8 mouse cellular contexts compared by ENCODE assay signal in the genomic region with DNA sequence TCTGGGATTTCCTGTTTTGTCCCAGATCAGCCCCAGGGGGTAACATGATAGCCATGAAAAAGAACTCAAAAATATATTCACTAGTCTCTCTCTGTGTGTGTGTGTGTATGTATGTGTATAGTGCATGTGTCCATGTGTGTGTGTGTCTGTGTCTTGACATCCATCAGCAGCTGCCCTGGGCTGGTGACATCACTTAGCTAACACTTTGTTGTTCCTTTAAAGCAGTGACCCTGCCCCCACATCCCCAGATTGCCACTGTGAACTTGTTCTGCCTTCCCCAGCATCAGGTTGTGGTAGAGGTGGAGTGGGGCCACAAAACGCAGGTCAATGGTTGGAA. TPM values are rescaled to one million over a fixed set of nuclear protein-coding genes. Genes with fewer than 3 reads are reported as not detected.
DNase-seq lines count a peak whose midpoint lies in the region; ATAC-seq and TF ChIP-seq lines count a peak whose summit lies in the region.
"Had no signal": no experiment of that assay in that cellular context is flagged by ENCODE, and none has a peak within 500 bp of the region (broad histone marks: within the 10 kb centered on the region; RNA-seq: fewer than 3 reads in every experiment).

No protein-coding gene starts in this region.

- ATAC-seq in forebrain, embryonic 13.5 days = no peak
- ATAC-seq in hindbrain, postnatal 0 days = peak; percentile 19; the same call in 1 of the 2 replicates

- no peak overlapping the region for H3K4me3 ChIP-seq in layer of hippocampus, adult 2 months
- no peak overlapping the region for H3K4me3 ChIP-seq in forebrain, embryonic 13.5 days
- H3K4me3 ChIP-seq in hindbrain, postnatal 0 days (ENCODE audit: low read length) = no peak overlapping the region
- no peak overlapping the region for H3K4me3 ChIP-seq in myocyte

- 71% methylated on average over 1 of the region's 1 CpGs for WGBS in forebrain, embryonic 13.5 days
- WGBS in hindbrain, postnatal 0 days = 81% methylated on average over 1 of the region's 1 CpGs

- no peaks in the 10 kb centered on the region for H3K79me2 ChIP-seq in myocyte (ENCODE audit: control insufficient read depth, insufficient read depth)

- H3K9ac ChIP-seq in forebrain, embryonic 13.5 days = no peak overlapping the region
- no peak overlapping the region for H3K9ac ChIP-seq in hindbrain, postnatal 0 days (replicated peaks; ENCODE audit: low read length)
- H3K9ac ChIP-seq: liver, embryonic 14.5 days had no signal

- no peak for TF ChIP-seq CTCF in layer of hippocampus, adult 2 months (conservative IDR thresholded peaks at IDR 0.05)
- no peak for TF ChIP-seq CTCF in hindbrain, postnatal 0 days (IDR thresholded peaks at IDR 0.05; ENCODE audit: low read depth)

- TF ChIP-seq POLR2A in myocyte (IDR thresholded peaks at IDR 0.05; ENCODE audit: insufficient read length, low read depth) = no peak

- H3K4me1 ChIP-seq in forebrain, embryonic 13.5 days = peaks cover 20% of the 10 kb centered on the region
- peaks cover 18% of the 10 kb centered on the region for H3K4me1 ChIP-seq in hindbrain, postnatal 0 days (ENCODE audit: insufficient read depth, low read length)

- H3K27me3 ChIP-seq in forebrain, embryonic 13.5 days = peaks cover 49% of the 10 kb centered on the region
- H3K27me3 ChIP-seq in hindbrain, postnatal 0 days (ENCODE audit: insufficient read depth, low read length) = no peaks in the 10 kb centered on the region
- H3K27me3 ChIP-seq in myocyte (ENCODE audit: control insufficient read depth, insufficient read depth, insufficient read length) = peaks cover 6% of the 10 kb centered on the region

- no peaks in the 10 kb centered on the region for H3K36me3 ChIP-seq in forebrain, embryonic 13.5 days (ENCODE audit: poor library complexity, severe bottlenecking)
- H3K36me3 ChIP-seq in hindbrain, postnatal 0 days (ENCODE audit: insufficient read depth, low read length) = no peaks in the 10 kb centered on the region
- no peaks in the 10 kb centered on the region for H3K36me3 ChIP-seq in myocyte (ENCODE audit: control insufficient read depth, insufficient read depth)

- no peak for DNase-seq in layer of hippocampus, adult 2 months (ENCODE audit: low spot score in 2 of 2)
- no peak for DNase-seq in layer of hippocampus, postnatal 14 days (ENCODE audit: low spot score in 2 of 2)
- no peak for DNase-seq in hindbrain, postnatal 0 days (ENCODE audit: low spot score)
- DNase-seq in urinary bladder, adult 2 months (ENCODE audit: low spot score) = no peak
- no peak for DNase-seq in right cerebral cortex, postnatal 36 days (ENCODE audit: low spot score in 2 of 2)

- peak overlapping the region; percentile 43; the same call in 1 of the 2 replicates for H3K4me2 ChIP-seq in forebrain, embryonic 13.5 days
- H3K4me2 ChIP-seq in hindbrain, postnatal 0 days (ENCODE audit: low read depth, low read length) = 0 out of 2 replicates have a peak overlapping the region, but pooled peaks have one; percentile 40
- peak overlapping the region; percentile 48 for H3K4me2 ChIP-seq in myocyte (ENCODE audit: low read depth)

- H3K27ac ChIP-seq in layer of hippocampus, adult 2 months = peak overlapping the region; percentile 87
- no peak overlapping the region for H3K27ac ChIP-seq in forebrain, embryonic 13.5 days
- no peak overlapping the region for H3K27ac ChIP-seq in hindbrain, postnatal 0 days
- H3K27ac ChIP-seq: liver, embryonic 14.5 days had no signal

- H3ac ChIP-seq in myocyte (ENCODE audit: control insufficient read depth, insufficient read length) = no peak overlapping the region

- H3K9me3 ChIP-seq in forebrain, embryonic 13.5 days (replicated peaks) = no peaks in the 10 kb centered on the region
- no peaks in the 10 kb centered on the region for H3K9me3 ChIP-seq in hindbrain, postnatal 0 days (ENCODE audit: low read length)

TF ChIP-seq in myocyte, 11 proteins besides CTCF, POLR2A, EP300 and RAD21:
- TF ChIP-seq MYOG (IDR thresholded peaks at IDR 0.05; ENCODE audit: control insufficient read depth in 1 of 3, insufficient read depth in 1 of 3, insufficient read length in 2 of 3, low read depth in 2 of 3) (no peak), MYOD1 (IDR thresholded peaks at IDR 0.05; ENCODE audit: control insufficient read depth in 1 of 3, insufficient read length in 2 of 3, low read depth in 2 of 3) (peak in 2 of 3 experiments; percentile 63 to 78)

RNA-seq across cellular contexts. Expression of gene Laptm5, which starts 33.9 kb away (rescaled TPM):
- total RNA-seq in layer of hippocampus, adult 2 months (2021) = 10 to 100 TPM; 33.9 to 34.0 TPM
- 10 to 100 TPM; 33.2 to 37.8 TPM for total RNA-seq in layer of hippocampus, postnatal 14 days (2021)
- polyA plus RNA-seq in forebrain, embryonic 13.5 days (2015; fragmentation: Nextera tagmentation; extraction: Ambion mirVana) = 15.5 and 16.7 TPM in 2 replicates
- total RNA-seq in hindbrain, postnatal 0 days (2014; rRNA removed) = 42.8 and 71.4 TPM in 2 replicates
- polyA plus RNA-seq in hindbrain, postnatal 0 days (2015; fragmentation: Nextera tagmentation; extraction: Ambion mirVana) = 40.8 and 43.1 TPM in 2 replicates
- 0.06 TPM for polyA plus RNA-seq in myocyte (2012; fragmentation: generic; extraction: Trizol)
- 50.5 and 51.9 TPM in 2 replicates for polyA plus RNA-seq in urinary bladder, adult 2 months (2012; rRNA removed)

Comparison
In these comparisons a context has a peak if more than half of its experiments do, and no peak if none do; other contexts are left out.
1. RNA of gene Laptm5, which starts 33.9 kb away (polyA plus RNA-seq): 50.5 to 51.9 TPM in urinary bladder, adult 2 months, 40.8 to 43.1 TPM in hindbrain, postnatal 0 days and 15.5 to 16.7 TPM in forebrain, embryonic 13.5 days; 0.06 TPM in myocyte (single experiment); every median in the first group is over 10 times any median in the second.
2. Peak in every context shown above with its lines, with median percentiles within 50 percentile points of each other: H3K4me2 ChIP-seq.